ENCODE assay signal across 11 mouse cellular contexts in the genomic region with DNA sequence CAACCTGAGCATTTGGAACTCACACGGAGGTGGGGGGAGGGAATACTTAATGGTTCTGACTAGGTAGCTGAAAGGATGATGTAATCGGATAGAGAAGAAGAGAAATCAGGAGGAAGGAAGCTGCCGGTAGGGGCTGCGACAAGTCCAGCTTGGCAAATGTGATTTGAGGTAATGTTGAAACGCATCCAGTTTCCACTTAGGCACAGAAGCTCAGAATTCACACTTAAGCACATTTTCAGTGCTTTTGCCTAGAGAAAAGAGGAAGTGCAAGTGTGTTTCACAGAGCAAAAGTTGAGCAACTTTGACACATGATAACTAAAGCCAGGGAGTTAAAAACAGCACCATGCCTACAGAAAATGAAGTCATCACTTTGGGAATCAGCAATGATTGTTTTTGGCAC. TPM values are rescaled to one million over a fixed set of nuclear protein-coding genes. Genes with fewer than 3 reads are reported as not detected.
DNase-seq lines count a peak whose midpoint lies in the region; ATAC-seq and TF ChIP-seq lines count a peak whose summit lies in the region.
"Had no signal": no experiment of that assay in that cellular context is flagged by ENCODE, and none has a peak within 500 bp of the region (broad histone marks: within the 10 kb centered on the region; RNA-seq: fewer than 3 reads in every experiment).

No protein-coding gene starts in this region.

- 38% methylated on average over 5 of the region's 5 CpGs for WGBS in hindbrain, postnatal 0 days
- WGBS in hindbrain, embryonic 13.5 days: 70% methylated on average over 5 of the region's 5 CpGs
- WGBS in liver, embryonic 16.5 days (ENCODE audit: insufficient replicate concordance): 24% methylated on average over 5 of the region's 5 CpGs

- no peak overlapping the region for H3K4me3 ChIP-seq in hindbrain, postnatal 0 days (ENCODE audit: low read length)
- no peak overlapping the region for H3K4me3 ChIP-seq in hindbrain, embryonic 13.5 days
- no peak overlapping the region for H3K4me3 ChIP-seq in liver, embryonic 16.5 days (ENCODE audit: low read depth, low read length)
- H3K4me3 ChIP-seq: embryonic facial prominence, embryonic 13.5 days had no signal

- no peak for TF ChIP-seq CTCF in hindbrain, postnatal 0 days (IDR thresholded peaks at IDR 0.05; ENCODE audit: low read depth)

- H3K9ac ChIP-seq in hindbrain, postnatal 0 days (replicated peaks; ENCODE audit: low read length): no peak overlapping the region
- H3K9ac ChIP-seq in hindbrain, embryonic 13.5 days: no peak overlapping the region
- peak overlapping the region; percentile 7 for H3K9ac ChIP-seq in liver, embryonic 16.5 days (ENCODE audit: low read depth, low read length)
- H3K9ac ChIP-seq: embryonic facial prominence, embryonic 13.5 days; lung, embryonic 14.5 days had no signal

- no peak for ATAC-seq in hindbrain, postnatal 0 days
- no peak for ATAC-seq in hindbrain, embryonic 13.5 days (ENCODE audit: low FRiP score)
- ATAC-seq in liver, embryonic 16.5 days (ENCODE audit: low read depth): no peak

- no peak overlapping the region for H3K27ac ChIP-seq in hindbrain, postnatal 0 days
- no peak overlapping the region for H3K27ac ChIP-seq in hindbrain, embryonic 13.5 days
- peak overlapping the region; percentile 92 for H3K27ac ChIP-seq in liver, embryonic 16.5 days (ENCODE audit: low read length)
- H3K27ac ChIP-seq: embryonic facial prominence, embryonic 13.5 days had no signal

- H3K4me1 ChIP-seq in hindbrain, postnatal 0 days (ENCODE audit: insufficient read depth, low read length): no peaks in the 10 kb centered on the region
- no peaks in the 10 kb centered on the region for H3K4me1 ChIP-seq in hindbrain, embryonic 13.5 days (replicated peaks)
- peaks cover 58% of the 10 kb centered on the region for H3K4me1 ChIP-seq in liver, embryonic 16.5 days (ENCODE audit: control insufficient read depth, low read depth, low read length)

- no peaks in the 10 kb centered on the region for H3K9me3 ChIP-seq in hindbrain, postnatal 0 days (ENCODE audit: low read length)
- H3K9me3 ChIP-seq in hindbrain, embryonic 13.5 days: no peaks in the 10 kb centered on the region
- H3K9me3 ChIP-seq in liver, embryonic 16.5 days (replicated peaks; ENCODE audit: control insufficient read depth, low read length): no peaks in the 10 kb centered on the region
- H3K9me3 ChIP-seq: embryonic facial prominence, embryonic 13.5 days had no signal

- no peak overlapping the region for H3K4me2 ChIP-seq in hindbrain, postnatal 0 days (ENCODE audit: low read depth, low read length)
- H3K4me2 ChIP-seq in hindbrain, embryonic 13.5 days: no peak overlapping the region
- H3K4me2 ChIP-seq in liver, embryonic 16.5 days (ENCODE audit: low read depth, low read length): peak overlapping the region; percentile 71
- H3K4me2 ChIP-seq: embryonic facial prominence, embryonic 13.5 days; lung, embryonic 14.5 days had no signal

- DNase-seq in hindbrain, postnatal 0 days (ENCODE audit: low spot score): peak; percentile 26
- DNase-seq in A20 (ENCODE audit: low read depth, low spot score): peak; percentile 78
- peak; percentile 90 for DNase-seq in MEL-GATA-1-ER (ENCODE audit: extremely low read depth, low read depth)
- DNase-seq in adrenal gland, adult 8-10 months: no peak
- DNase-seq in cerebellum, adult 11 months: no peak
- DNase-seq in adrenal gland, adult 18-20 months (ENCODE audit: low spot score in 2 of 2): no peak

- no peaks in the 10 kb centered on the region for H3K36me3 ChIP-seq in hindbrain, postnatal 0 days (ENCODE audit: insufficient read depth, low read length)
- H3K36me3 ChIP-seq in hindbrain, embryonic 13.5 days: peaks cover 21% of the 10 kb centered on the region
- H3K36me3 ChIP-seq in liver, embryonic 16.5 days (ENCODE audit: control insufficient read depth, insufficient read depth): peaks cover 16% of the 10 kb centered on the region

- no peaks in the 10 kb centered on the region for H3K27me3 ChIP-seq in hindbrain, postnatal 0 days (ENCODE audit: insufficient read depth, low read length)
- no peaks in the 10 kb centered on the region for H3K27me3 ChIP-seq in hindbrain, embryonic 13.5 days
- H3K27me3 ChIP-seq in liver, embryonic 16.5 days (ENCODE audit: control insufficient read depth, insufficient read depth, low read depth, low read length): no peaks in the 10 kb centered on the region
- H3K27me3 ChIP-seq: embryonic facial prominence, embryonic 13.5 days had no signal

RNA-seq across cellular contexts. Expression of a gene that starts 8.4 kb away (rescaled TPM):
- total RNA-seq in hindbrain, postnatal 0 days (2014; rRNA removed): 18.4 and 23.2 TPM in 2 replicates
- polyA plus RNA-seq in hindbrain, postnatal 0 days (2015; fragmentation: Nextera tagmentation; extraction: Ambion mirVana): 22.0 and 24.5 TPM in 2 replicates
- polyA plus RNA-seq in hindbrain, embryonic 13.5 days (2015; fragmentation: Nextera tagmentation; extraction: Ambion mirVana): 21.3 and 23.7 TPM in 2 replicates
- 30.7 and 30.9 TPM in 2 replicates for polyA plus RNA-seq in liver, embryonic 16.5 days (2015; fragmentation: Nextera tagmentation; extraction: Ambion mirVana)
- total RNA-seq in adrenal gland, adult 8-10 months (2022): 10 to 100 TPM; 46.8 to 72.1 (median 57.8) TPM
- total RNA-seq in adrenal gland, adult 18-20 months (2021): 10 to 100 TPM; 30.2 to 37.4 TPM

RNA-seq across cellular contexts. Expression of a gene that starts 19.5 kb away (rescaled TPM):
- total RNA-seq in hindbrain, postnatal 0 days (2014; rRNA removed): 2.9 and 4.4 TPM in 2 replicates
- polyA plus RNA-seq in hindbrain, postnatal 0 days (2015; fragmentation: Nextera tagmentation; extraction: Ambion mirVana): 4.1 and 4.3 TPM in 2 replicates
- 4.8 and 6.4 TPM in 2 replicates for polyA plus RNA-seq in hindbrain, embryonic 13.5 days (2015; fragmentation: Nextera tagmentation; extraction: Ambion mirVana)
- polyA plus RNA-seq in liver, embryonic 16.5 days (2015; fragmentation: Nextera tagmentation; extraction: Ambion mirVana): 7.8 and 10.2 TPM in 2 replicates
- 10 to 100 TPM; 15.6 to 22.2 (median 16.3) TPM for total RNA-seq in adrenal gland, adult 8-10 months (2022)
- 10 to 100 TPM; 17.8 to 19.5 TPM for total RNA-seq in adrenal gland, adult 18-20 months (2021)

RNA-seq across cellular contexts. Expression of a gene that starts 36.8 kb away (rescaled TPM):
- total RNA-seq in hindbrain, postnatal 0 days (2014; rRNA removed): 0.14 TPM in 1 of 2 replicates, not detected in the other
- polyA plus RNA-seq in hindbrain, postnatal 0 days (2015; fragmentation: Nextera tagmentation; extraction: Ambion mirVana): 0.10 and 0.29 TPM in 2 replicates
- polyA plus RNA-seq in hindbrain, embryonic 13.5 days (2015; fragmentation: Nextera tagmentation; extraction: Ambion mirVana): not detected in 2 replicates
- polyA plus RNA-seq in liver, embryonic 16.5 days (2015; fragmentation: Nextera tagmentation; extraction: Ambion mirVana): not detected in 2 replicates
- total RNA-seq in adrenal gland, adult 8-10 months (2022): not detected
- total RNA-seq in adrenal gland, adult 18-20 months (2021): not detected
- polyA plus RNA-seq: embryonic facial prominence, embryonic 13.5 days; intestine, embryonic 14.5 days; lung, embryonic 14.5 days had no signal

RNA-seq across cellular contexts. Expression of a gene that starts 43.1 kb away (rescaled TPM):
- 0.16 and 0.18 TPM in 2 replicates for total RNA-seq in hindbrain, postnatal 0 days (2014; rRNA removed)
- polyA plus RNA-seq in hindbrain, postnatal 0 days (2015; fragmentation: Nextera tagmentation; extraction: Ambion mirVana): 0.49 and 0.58 TPM in 2 replicates
- 0.12 and 0.30 TPM in 2 replicates for polyA plus RNA-seq in hindbrain, embryonic 13.5 days (2015; fragmentation: Nextera tagmentation; extraction: Ambion mirVana)
- not detected in 2 replicates for polyA plus RNA-seq in liver, embryonic 16.5 days (2015; fragmentation: Nextera tagmentation; extraction: Ambion mirVana)
- total RNA-seq in adrenal gland, adult 8-10 months (2022): not detected
- not detected for total RNA-seq in adrenal gland, adult 18-20 months (2021)
- polyA plus RNA-seq: embryonic facial prominence, embryonic 13.5 days; intestine, embryonic 14.5 days; lung, embryonic 14.5 days had no signal

Comparison
In these comparisons a context has a peak if more than half of its experiments do, and no peak if none do; other contexts are left out.
1. DNase-seq: peak in hindbrain, postnatal 0 days (single experiment), A20 (single experiment) and MEL-GATA-1-ER (single experiment); none in adrenal gland, adult 8-10 months (single experiment), cerebellum, adult 11 months (single experiment) and adrenal gland, adult 18-20 months (0 of 2).